Mouse (Mus musculus): ENCODE measurements around the gene AU041133.
"Not testable (repeated sequence)": the region's sequence is repeated elsewhere in the genome, so short reads cannot be mapped to it uniquely, and the experiment has no call there.

DNA sequence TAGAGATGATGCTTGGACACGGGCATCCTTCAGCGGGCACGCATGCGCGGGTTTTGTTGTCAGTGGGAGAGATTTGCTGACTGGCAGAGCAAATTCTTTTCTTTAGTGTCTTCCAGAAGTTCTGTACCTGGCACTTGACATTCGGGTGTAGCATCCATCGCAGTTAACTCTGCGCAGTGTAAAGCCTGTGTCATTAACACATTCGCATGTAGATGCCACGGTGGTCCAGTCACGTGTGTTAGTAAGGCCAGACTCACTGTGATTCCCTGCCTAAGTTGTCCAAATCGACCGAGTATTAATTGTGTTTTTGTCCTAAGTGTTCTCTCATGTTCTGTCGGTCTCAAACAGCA is 44.2 kb upstream of the AU041133 start:
- TF ChIP-seq CTCF (IDR thresholded peaks at IDR 0.05; ENCODE audit: low read depth, low read length); POLR2A (IDR thresholded peaks at IDR 0.05; ENCODE audit: extremely low read depth, insufficient read depth, low read length): not testable (repeated sequence)

Data from liver, adult 2 months (tissue).